Mouse (Mus musculus) CH12.LX (cell line): ENCODE data around the gene Enkd1. TPM values are rescaled to one million over a fixed set of nuclear protein-coding genes. Genes with fewer than 3 reads are reported as not detected.

Experiments
- DNase-seq: peaks from one replicate; pipeline ENCODE4 v3.0.0-alpha.2; 2013; ENCODE audit errors: extremely low read depth
- H3K27ac ChIP-seq: 2 replicates; pipeline ENCODE4 v1.5.1; 2012; ENCODE audit warnings: low read depth, mild to moderate bottlenecking, control low read depth, moderate library complexity; ENCODE audit not compliant: insufficient read depth
- H3K27me3 ChIP-seq: replicated peaks from 2 replicates; pipeline ENCODE3; 2012; ENCODE audit warnings: inconsistent platforms
- H3K36me3 ChIP-seq, 2 experiments: replicated peaks in 1 of 2; 2 replicates each; pipeline versions ENCODE3 to v1.6.1; 2012; ENCODE audit warnings: inconsistent platforms in 1 of 2, low read length in 1 of 2, mild to moderate bottlenecking in 1 of 2, mixed read lengths in 1 of 2, moderate library complexity in 1 of 2; ENCODE audit not compliant: control insufficient read depth in 1 of 2, insufficient read depth in 1 of 2
- H3K4me1 ChIP-seq, 2 experiments: 2 replicates each; pipeline ENCODE4 v1.6.1; 2012; ENCODE audit warnings: inconsistent platforms in 1 of 2, moderate library complexity in 1 of 2; ENCODE audit not compliant: insufficient read depth in 2 of 2, control insufficient read depth in 1 of 2
- H3K4me2 ChIP-seq: 2 replicates; pipeline ENCODE4 v1.6.1; 2012; ENCODE audit warnings: low read depth, mild to moderate bottlenecking, control low read depth; ENCODE audit not compliant: poor library complexity, insufficient read depth, severe bottlenecking
- H3K4me3 ChIP-seq, 3 experiments: fragments of 150-350 bp in 1 of 3; sonication (generic) in 1 of 3; replicated peaks in 1 of 3; 2 replicates each; pipeline versions ENCODE3 to v1.5.1; 2011 to 2012; ENCODE audit warnings: low read depth in 2 of 3, low read length in 2 of 3, mild to moderate bottlenecking in 2 of 3, moderate library complexity in 2 of 3, control low read depth in 1 of 3, improper control_type of control experiment in 1 of 3, inconsistent platforms in 1 of 3, mixed read lengths in 1 of 3; ENCODE audit not compliant: poor library complexity in 1 of 3
- H3K79me2 ChIP-seq: replicated peaks from 2 replicates; pipeline ENCODE4 v1.6.1; 2012; ENCODE audit warnings: mild to moderate bottlenecking, moderate library complexity; ENCODE audit not compliant: control insufficient read depth, poor library complexity, insufficient read depth, severe bottlenecking; ENCODE audit errors: extremely low read depth
- H3K9ac ChIP-seq: 2 replicates; pipeline ENCODE4 v1.6.1; 2012; ENCODE audit warnings: low read depth, mild to moderate bottlenecking, control low read depth, moderate library complexity; ENCODE audit not compliant: insufficient read depth
- H3K9me3 ChIP-seq: replicated peaks from 2 replicates; pipeline ENCODE3; 2012; ENCODE audit warnings: low read length, inconsistent platforms, mixed read lengths
- BHLHE40 ChIP-seq: IDR thresholded peaks from 2 replicates; pipeline ENCODE4 v1.6.1; 2011; ENCODE audit warnings: mild to moderate bottlenecking, low read depth, low read length, improper control_type of control experiment
- CHD1 ChIP-seq: IDR thresholded peaks from 2 replicates; pipeline ENCODE4 v1.6.1; 2012; ENCODE audit warnings: low read depth, low read length, improper control_type of control experiment, inconsistent platforms
- CTCF ChIP-seq, 2 experiments: IDR thresholded peaks in 1 of 2; conservative IDR thresholded peaks in 1 of 2; 2 replicates each; pipeline ENCODE4 v1.5.1; 2011 to 2012; ENCODE audit warnings: low read depth in 2 of 2, low read length in 2 of 2, improper control_type of control experiment in 1 of 2, inconsistent platforms in 1 of 2, mild to moderate bottlenecking in 1 of 2, moderate library complexity in 1 of 2
- E2F4 ChIP-seq: IDR thresholded peaks from 2 replicates; pipeline ENCODE4 v1.6.1; 2011; ENCODE audit warnings: low read depth, low read length, improper control_type of control experiment; ENCODE audit not compliant: insufficient replicate concordance
- ETS1 ChIP-seq: conservative IDR thresholded peaks from 2 replicates; pipeline ENCODE4 v1.6.1; 2012; ENCODE audit warnings: low read depth, mild to moderate bottlenecking, inconsistent platforms, low read length, improper control_type of control experiment, moderate library complexity
- JUN ChIP-seq: IDR thresholded peaks from 2 replicates; pipeline ENCODE4 v1.6.1; 2011; ENCODE audit warnings: low read depth, mild to moderate bottlenecking, low read length, improper control_type of control experiment, moderate library complexity; ENCODE audit not compliant: insufficient read depth
- KAT2A ChIP-seq: IDR thresholded peaks from 2 replicates; pipeline ENCODE4 v1.6.1; 2012; ENCODE audit warnings: low read length, improper control_type of control experiment, inconsistent platforms; ENCODE audit not compliant: insufficient replicate concordance
- NELFE ChIP-seq: IDR thresholded peaks from 2 replicates; pipeline ENCODE4 v1.6.1; 2011; ENCODE audit warnings: low read depth, low read length, improper control_type of control experiment
- POLR2AphosphoS2 ChIP-seq: IDR thresholded peaks from 2 replicates; pipeline ENCODE4 v1.6.1; 2011; ENCODE audit warnings: low read depth, low read length, improper control_type of control experiment
- RAD21 ChIP-seq: IDR thresholded peaks from 2 replicates; pipeline ENCODE4 v1.6.1; 2011; ENCODE audit warnings: low read depth, mild to moderate bottlenecking, low read length, improper control_type of control experiment, moderate library complexity
- RCOR1 ChIP-seq: conservative IDR thresholded peaks from 2 replicates; pipeline ENCODE4 v1.6.1; 2012; ENCODE audit warnings: low read depth, mild to moderate bottlenecking, inconsistent platforms, low read length, improper control_type of control experiment
- SIN3A ChIP-seq: IDR thresholded peaks from 2 replicates; pipeline ENCODE4 v1.6.1; 2012; ENCODE audit warnings: low read length, improper control_type of control experiment, inconsistent platforms
- TBP ChIP-seq: conservative IDR thresholded peaks from 2 replicates; pipeline ENCODE4 v1.6.1; 2011; ENCODE audit warnings: low read depth, low read length, improper control_type of control experiment
- USF1 ChIP-seq: IDR thresholded peaks from 2 replicates; pipeline ENCODE4 v1.6.1; 2014; ENCODE audit warnings: low read depth, mild to moderate bottlenecking, inconsistent platforms, low read length, improper control_type of control experiment
- ZC3H11A ChIP-seq: IDR thresholded peaks from 2 replicates; pipeline ENCODE4 v1.6.1; 2012; ENCODE audit warnings: low read depth, mild to moderate bottlenecking, inconsistent platforms, low read length, improper control_type of control experiment
- ZKSCAN1 ChIP-seq: IDR thresholded peaks from 2 replicates; pipeline ENCODE4 v1.6.1; 2012; ENCODE audit warnings: low read depth, inconsistent platforms, low read length, improper control_type of control experiment, borderline replicate concordance
- dilution Hi-C: fragments of 300-500 bp; cut with MboI; formaldehyde crosslinking; loops from 2 replicates; pipeline ENCODE4 v1.14.3; 2020; ENCODE audit warnings: low sequenced_read_pairs; ENCODE audit not compliant: extremely low pct_unique_long_range_greater_than_20kb, extremely low pct_ligation_motif_present
- in situ Hi-C: fragments of 300-500 bp; cut with MboI; formaldehyde crosslinking; loops from 3 replicates; pipeline ENCODE4 v1.14.3; 2019; ENCODE audit warnings: low sequenced_read_pairs, low pct_ligation_motif_present, low pct_unique_long_range_greater_than_20kb, mixed read lengths
- polyA plus RNA-seq: library from polyadenylated mRNA; unstranded; fragments of >175 nt; gene quantifications from 2 replicates; pipeline ENCODE4 v1.2.1, GENCODE M21; 2012; ENCODE audit warnings: low read depth; ENCODE audit not compliant: insufficient read length
- total RNA-seq, 2 experiments: library from RNA; depleted of rRNA; stranded (reverse); fragments of 300-350 nt in 1 of 2; fragments of >200 nt in 1 of 2; gene quantifications; 2 replicates each; pipeline ENCODE4 v1.2.3; 2012 to 2014

Gene Enkd1
- total and polyA plus RNA-seq, 3 experiments = 15.6 to 35.9 (median 27.4) TPM

DNA sequence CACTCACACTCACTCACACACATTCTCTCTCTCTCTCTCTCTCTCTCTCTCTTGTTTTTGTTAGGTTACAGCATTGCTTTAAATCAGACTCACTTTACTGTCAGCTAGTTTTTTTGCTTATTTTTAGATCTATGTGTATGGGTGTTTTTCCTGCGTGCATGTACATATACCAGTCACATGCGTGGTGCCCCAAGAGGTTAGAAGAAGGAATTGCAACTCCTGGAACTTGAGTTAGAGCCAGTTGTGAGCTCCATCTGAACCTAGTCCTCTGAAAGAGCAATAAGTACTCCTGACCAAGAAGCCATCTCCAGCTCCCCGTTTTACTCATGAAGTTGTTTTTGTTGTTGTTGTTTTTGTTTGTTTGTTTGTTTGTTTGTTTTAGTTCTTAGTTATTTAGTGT lies 46.8 kb downstream of the Enkd1 start:
- H3K27me3 ChIP-seq = no peaks in the 10 kb centered on the region
- no peaks in the 10 kb centered on the region for H3K9me3 ChIP-seq
- H3K4me3 ChIP-seq = no peak overlapping the region
- no peak for DNase-seq
- H3K9ac ChIP-seq = no peak overlapping the region
- peaks cover 44% of the 10 kb centered on the region for H3K79me2 ChIP-seq
- in situ Hi-C loops = no loop called here
- H3K27ac ChIP-seq = no peak overlapping the region
- H3K4me2 ChIP-seq = no peak overlapping the region
- dilution Hi-C loops = no loop called here
- TF ChIP-seq JUN (no peak), CTCF (conservative IDR thresholded peaks at IDR 0.05 in 1 of 2, IDR thresholded peaks at IDR 0.05 in 1 of 2; ENCODE audit: low read depth in 2 of 2, low read length in 2 of 2) (peak; percentile 53 to 57), BHLHE40 (0 out of 2 replicates have a peak, but pooled peaks have one; percentile 8)
- 0 out of 4 replicates have a peak, but pooled peaks cover 0 to 2% of the 10 kb centered on the region in 2 experiments for H3K4me1 ChIP-seq
- peaks cover 21 to 63% of the 10 kb centered on the region in 2 experiments for H3K36me3 ChIP-seq

DNA sequence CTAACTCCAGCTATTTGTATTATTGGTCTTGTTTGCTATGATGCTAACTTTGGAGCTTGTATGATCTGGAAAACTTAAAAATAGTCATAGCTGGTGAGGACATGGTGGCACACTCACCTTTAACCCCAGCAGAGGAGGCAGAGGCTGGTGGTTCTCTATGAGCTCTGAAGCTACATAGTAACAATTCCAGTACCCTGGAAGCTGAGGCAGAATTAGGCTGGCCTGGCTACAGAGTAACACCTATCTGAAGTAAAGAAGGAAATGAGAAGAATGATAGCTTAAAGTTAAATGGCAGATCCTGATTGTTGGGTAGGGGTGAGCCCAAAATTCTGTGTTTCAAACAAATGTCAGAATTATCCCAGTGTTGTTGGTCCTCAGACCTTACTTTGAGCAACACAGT lies 50.4 kb downstream of the Enkd1 start:
- H3K9me3 ChIP-seq = no peaks in the 10 kb centered on the region
- H3K27ac ChIP-seq = no peak overlapping the region
- no peak for DNase-seq
- H3K79me2 ChIP-seq = peaks cover 64% of the 10 kb centered on the region
- H3K9ac ChIP-seq = no peak overlapping the region
- no peak overlapping the region for H3K4me2 ChIP-seq
- in situ Hi-C loops (no loop called here), dilution Hi-C loops (no loop called here)
- H3K4me3 ChIP-seq = no peak overlapping the region
- H3K36me3 ChIP-seq = peaks cover 7 to 56% of the 10 kb centered on the region in 2 experiments
- peaks cover 0 to 21% of the 10 kb centered on the region in 2 experiments; a peak in 2 of 4 replicates for H3K4me1 ChIP-seq
- no peaks in the 10 kb centered on the region for H3K27me3 ChIP-seq
- TF ChIP-seq ZKSCAN1 (no peak), ZC3H11A (no peak), USF1 (no peak), NELFE (no peak), RAD21 (no peak), E2F4 (no peak), ETS1 (no peak), RCOR1 (no peak), POLR2AphosphoS2 (no peak), KAT2A (no peak), BHLHE40 (no peak), TBP (no peak), CHD1 (no peak), SIN3A (no peak)

Other genes with a start within 250 kb of the Enkd1 start
Only the 20 nearest of the 23 such genes appear.
- 2.1 and 2.6 TPM in 2 replicates for gene Zdhhc1, start 211.3 kb downstream of the Enkd1 start, total RNA-seq (2012; rRNA removed)
- 0.86 and 1.6 TPM in 2 replicates for gene Zdhhc1, start 211.3 kb downstream of the Enkd1 start, total RNA-seq (2014; rRNA removed)
- gene Zdhhc1, start 211.3 kb downstream of the Enkd1 start, polyA plus RNA-seq = 2.6 and 3.6 TPM in 2 replicates
- not detected in 2 replicates for gene Hsd11b2, start 189.5 kb downstream of the Enkd1 start, total RNA-seq (2012; rRNA removed)
- not detected in 2 replicates for gene Hsd11b2, start 189.5 kb downstream of the Enkd1 start, total RNA-seq (2014; rRNA removed)
- not detected in 2 replicates for gene Hsd11b2, start 189.5 kb downstream of the Enkd1 start, polyA plus RNA-seq
- gene Atp6v0d1, start 142.2 kb downstream of the Enkd1 start, total RNA-seq (2012; rRNA removed) = 38.0 and 48.8 TPM in 2 replicates
- 51.0 and 55.3 TPM in 2 replicates for gene Atp6v0d1, start 142.2 kb downstream of the Enkd1 start, total RNA-seq (2014; rRNA removed)
- gene Atp6v0d1, start 142.2 kb downstream of the Enkd1 start, polyA plus RNA-seq = 48.8 and 53.6 TPM in 2 replicates
- 1.5 and 1.7 TPM in 2 replicates for gene Ripor1, start 103.0 kb downstream of the Enkd1 start, total RNA-seq (2012; rRNA removed)
- 0.24 and 0.28 TPM in 2 replicates for gene Ripor1, start 103.0 kb downstream of the Enkd1 start, total RNA-seq (2014; rRNA removed)
- 5.8 and 7.2 TPM in 2 replicates for gene Ripor1, start 103.0 kb downstream of the Enkd1 start, polyA plus RNA-seq
- 42.3 and 47.2 TPM in 2 replicates for gene Ctcf, start 71.6 kb downstream of the Enkd1 start, total RNA-seq (2012; rRNA removed)
- 48.3 and 52.4 TPM in 2 replicates for gene Ctcf, start 71.6 kb downstream of the Enkd1 start, total RNA-seq (2014; rRNA removed)
- 97.9 and 107 TPM in 2 replicates for gene Ctcf, start 71.6 kb downstream of the Enkd1 start, polyA plus RNA-seq
- gene Agrp, start 70.8 kb downstream of the Enkd1 start, total RNA-seq (2012; rRNA removed) = 0.21 and 0.30 TPM in 2 replicates
- gene Agrp, start 70.8 kb downstream of the Enkd1 start, total RNA-seq (2014; rRNA removed) = not detected in 2 replicates
- gene Agrp, start 70.8 kb downstream of the Enkd1 start, polyA plus RNA-seq = not detected in 2 replicates
- 7.5 and 7.6 TPM in 2 replicates for gene Carmil2, start 21.9 kb downstream of the Enkd1 start, total RNA-seq (2012; rRNA removed)
- gene Carmil2, start 21.9 kb downstream of the Enkd1 start, total RNA-seq (2014; rRNA removed) = 1.7 and 2.0 TPM in 2 replicates
- 32.6 and 33.2 TPM in 2 replicates for gene Carmil2, start 21.9 kb downstream of the Enkd1 start, polyA plus RNA-seq
- 10.9 and 11.9 TPM in 2 replicates for gene Acd, start 7.1 kb downstream of the Enkd1 start, total RNA-seq (2012; rRNA removed)
- 4.8 and 5.2 TPM in 2 replicates for gene Acd, start 7.1 kb downstream of the Enkd1 start, total RNA-seq (2014; rRNA removed)
- gene Acd, start 7.1 kb downstream of the Enkd1 start, polyA plus RNA-seq = 31.8 and 40.0 TPM in 2 replicates
- 17.5 and 32.3 TPM in 2 replicates for gene Pard6a, start 7.1 kb downstream of the Enkd1 start, total RNA-seq (2012; rRNA removed)
- 18.9 and 23.3 TPM in 2 replicates for gene Pard6a, start 7.1 kb downstream of the Enkd1 start, total RNA-seq (2014; rRNA removed)
- gene Pard6a, start 7.1 kb downstream of the Enkd1 start, polyA plus RNA-seq = 10.0 and 15.9 TPM in 2 replicates
- 0.25 TPM in 1 of 2 replicates, not detected in the other for gene 4933405L10Rik, start 555 bp downstream of the Enkd1 start, total RNA-seq (2012; rRNA removed)
- gene 4933405L10Rik, start 555 bp downstream of the Enkd1 start, total RNA-seq (2014; rRNA removed) = not detected in 2 replicates
- gene 4933405L10Rik, start 555 bp downstream of the Enkd1 start, polyA plus RNA-seq = not detected in 2 replicates
- gene Gfod2, start 50.5 kb upstream of the Enkd1 start, total RNA-seq (2012; rRNA removed) = 3.1 and 4.7 TPM in 2 replicates
- gene Gfod2, start 50.5 kb upstream of the Enkd1 start, total RNA-seq (2014; rRNA removed) = 1.7 and 1.8 TPM in 2 replicates
- gene Gfod2, start 50.5 kb upstream of the Enkd1 start, polyA plus RNA-seq = 3.1 and 3.4 TPM in 2 replicates
- gene Ranbp10, start 119.1 kb upstream of the Enkd1 start, total RNA-seq (2012; rRNA removed) = 8.1 and 8.7 TPM in 2 replicates
- 7.4 and 7.9 TPM in 2 replicates for gene Ranbp10, start 119.1 kb upstream of the Enkd1 start, total RNA-seq (2014; rRNA removed)
- 12.8 and 15.8 TPM in 2 replicates for gene Ranbp10, start 119.1 kb upstream of the Enkd1 start, polyA plus RNA-seq
- 0.13 and 0.21 TPM in 2 replicates for gene Tsnaxip1, start 119.5 kb upstream of the Enkd1 start, total RNA-seq (2012; rRNA removed)
- gene Tsnaxip1, start 119.5 kb upstream of the Enkd1 start, total RNA-seq (2014; rRNA removed) = 0.13 TPM in 1 of 2 replicates, not detected in the other
- 0.38 and 0.50 TPM in 2 replicates for gene Tsnaxip1, start 119.5 kb upstream of the Enkd1 start, polyA plus RNA-seq
- gene Cenpt, start 145.1 kb upstream of the Enkd1 start, total RNA-seq (2012; rRNA removed) = 21.3 and 21.4 TPM in 2 replicates
- gene Cenpt, start 145.1 kb upstream of the Enkd1 start, total RNA-seq (2014; rRNA removed) = 17.3 TPM in 2 replicates
- 28.2 and 29.4 TPM in 2 replicates for gene Cenpt, start 145.1 kb upstream of the Enkd1 start, polyA plus RNA-seq
- gene Thap11, start 146.9 kb upstream of the Enkd1 start, total RNA-seq (2012; rRNA removed) = 40.2 and 42.6 TPM in 2 replicates
- 29.7 and 31.9 TPM in 2 replicates for gene Thap11, start 146.9 kb upstream of the Enkd1 start, total RNA-seq (2014; rRNA removed)
- 21.3 and 21.7 TPM in 2 replicates for gene Thap11, start 146.9 kb upstream of the Enkd1 start, polyA plus RNA-seq
- gene Nutf2, start 152.4 kb upstream of the Enkd1 start, total RNA-seq (2012; rRNA removed) = 144 and 193 TPM in 2 replicates
- gene Nutf2, start 152.4 kb upstream of the Enkd1 start, total RNA-seq (2014; rRNA removed) = 205 and 223 TPM in 2 replicates
- gene Nutf2, start 152.4 kb upstream of the Enkd1 start, polyA plus RNA-seq = 7.9 and 11.2 TPM in 2 replicates
- gene Edc4, start 172.7 kb upstream of the Enkd1 start, total RNA-seq (2012; rRNA removed) = 41.6 and 47.0 TPM in 2 replicates
- 28.2 and 28.7 TPM in 2 replicates for gene Edc4, start 172.7 kb upstream of the Enkd1 start, total RNA-seq (2014; rRNA removed)
- gene Edc4, start 172.7 kb upstream of the Enkd1 start, polyA plus RNA-seq = 37.5 and 46.4 TPM in 2 replicates
- gene Nrn1l, start 185.4 kb upstream of the Enkd1 start, total RNA-seq (2012; rRNA removed) = 0.38 and 0.42 TPM in 2 replicates
- not detected in 2 replicates for gene Nrn1l, start 185.4 kb upstream of the Enkd1 start, total RNA-seq (2014; rRNA removed)
- gene Nrn1l, start 185.4 kb upstream of the Enkd1 start, polyA plus RNA-seq = not detected in 2 replicates
- 12.2 and 12.9 TPM in 2 replicates for gene Pskh1, start 192.2 kb upstream of the Enkd1 start, total RNA-seq (2012; rRNA removed)
- gene Pskh1, start 192.2 kb upstream of the Enkd1 start, total RNA-seq (2014; rRNA removed) = 10.5 and 11.0 TPM in 2 replicates
- 11.5 and 12.3 TPM in 2 replicates for gene Pskh1, start 192.2 kb upstream of the Enkd1 start, polyA plus RNA-seq
- 2.0 and 2.9 TPM in 2 replicates for gene Ctrl, start 225.7 kb upstream of the Enkd1 start, total RNA-seq (2012; rRNA removed)
- 1.3 and 1.5 TPM in 2 replicates for gene Ctrl, start 225.7 kb upstream of the Enkd1 start, total RNA-seq (2014; rRNA removed)
- 5.3 and 5.9 TPM in 2 replicates for gene Ctrl, start 225.7 kb upstream of the Enkd1 start, polyA plus RNA-seq